Mouse (Mus musculus) neural tube, embryonic 12.5 days (tissue): ENCODE data around the gene Nrxn1. TPM values are rescaled to one million over a fixed set of nuclear protein-coding genes. Genes with fewer than 3 reads are reported as not detected.
"Not testable (repeated sequence)": the region's sequence is repeated elsewhere in the genome, so short reads cannot be mapped to it uniquely, and the experiment has no call there.

Source experiments
- ATAC-seq: fragments of 200-750 bp; cut with Nextera tagmentation; 2 replicates; pipeline ENCODE4 v1.8.0; 2017; ENCODE audit warnings: low read depth, mild to moderate bottlenecking, moderate TSS enrichment, moderate library complexity; ENCODE audit not compliant: low FRiP score
- H3K27ac ChIP-seq: fragments of 300-500 bp; sonication (generic); 2 replicates; pipeline ENCODE4 v1.5.1; 2016
- H3K27me3 ChIP-seq: fragments of 300-500 bp; sonication (generic); replicated peaks from 2 replicates; pipeline ENCODE4 v1.6.1; 2016; ENCODE audit warnings: mild to moderate bottlenecking
- H3K36me3 ChIP-seq: fragments of 300-500 bp; sonication (generic); 2 replicates; pipeline ENCODE4 v1.6.1; 2016; ENCODE audit warnings: mild to moderate bottlenecking
- H3K4me1 ChIP-seq: fragments of 300-500 bp; sonication (generic); 2 replicates; pipeline ENCODE4 v1.6.1; 2016
- H3K4me2 ChIP-seq: fragments of 300-500 bp; sonication (generic); replicated peaks from 2 replicates; pipeline ENCODE4 v1.6.1; 2016; ENCODE audit warnings: mild to moderate bottlenecking
- H3K4me3 ChIP-seq: fragments of 300-500 bp; sonication (generic); 2 replicates; pipeline ENCODE4 v1.5.1; 2016
- H3K9ac ChIP-seq: fragments of 300-500 bp; sonication (generic); 2 replicates; pipeline ENCODE4 v1.6.1; 2016; ENCODE audit warnings: mild to moderate bottlenecking
- H3K9me3 ChIP-seq: fragments of 300-500 bp; sonication (generic); 2 replicates; pipeline ENCODE4 v1.6.1; 2016; ENCODE audit warnings: mild to moderate bottlenecking
- WGBS: fragments of 180-500 bp; shearing (Covaris S2); methylation state at CpG from one replicate; pipeline ENCODE4 v1.1.7; 2016; 5-methylcytosine and 5-hydroxymethylcytosine counted together
- polyA plus RNA-seq: library from polyadenylated mRNA; unstranded; fragments of >200 nt; fragmentation: Nextera tagmentation; extraction: Ambion mirVana; gene quantifications from 2 replicates; pipeline ENCODE4 v1.2.1, GENCODE M21; 2016

Gene Nrxn1
- polyA plus RNA-seq, 1 experiment from 2014 or later: 62.1 TPM

- Histone ChIP-seq H3K27me3 (no peaks in the 10 kb centered on the region), H3K9ac (no peak overlapping the region), H3K9me3 (no peaks in the 10 kb centered on the region), H3K4me3 (no peak overlapping the region), H3K4me1 (no peaks in the 10 kb centered on the region), H3K27ac (no peak overlapping the region), H3K36me3 (no peaks in the 10 kb centered on the region), H3K4me2 (no peak overlapping the region)
- 87% methylated on average over 3 of the region's 3 CpGs for WGBS
- no peak for ATAC-seq
Observed at GRCm38 (mm10) chr17:90238964-90239363, 853.9 kb downstream of the Nrxn1 start.

GRCm38 (mm10) chr17:90238517-90238916 is 854.4 kb downstream of the Nrxn1 start:
- H3K4me2 ChIP-seq: no peak overlapping the region
- H3K27ac ChIP-seq: no peak overlapping the region
- 89% methylated on average over 2 of the region's 2 CpGs for WGBS
- H3K9me3 ChIP-seq: no peaks in the 10 kb centered on the region
- H3K27me3 ChIP-seq: no peaks in the 10 kb centered on the region
- no peak for ATAC-seq
- H3K36me3 ChIP-seq: no peaks in the 10 kb centered on the region
- no peak overlapping the region for H3K4me3 ChIP-seq
- no peak overlapping the region for H3K9ac ChIP-seq
- no peaks in the 10 kb centered on the region for H3K4me1 ChIP-seq

- H3K27me3 ChIP-seq, H3K9me3 ChIP-seq, H3K4me3 ChIP-seq, H3K9ac ChIP-seq, H3K27ac ChIP-seq, ATAC-seq, H3K4me1 ChIP-seq, H3K36me3 ChIP-seq, H3K4me2 ChIP-seq: not testable (repeated sequence)
- 80% methylated on average over 1 of the region's 1 CpGs for WGBS
Observed at GRCm38 (mm10) chr17:90235674-90236073, 857.2 kb downstream of the Nrxn1 start.

- Histone ChIP-seq H3K4me3 (no peak overlapping the region), H3K4me1 (no peaks in the 10 kb centered on the region), H3K4me2 (no peak overlapping the region), H3K9ac (no peak overlapping the region), H3K36me3 (no peaks in the 10 kb centered on the region), H3K27ac (no peak overlapping the region), H3K9me3 (no peaks in the 10 kb centered on the region), H3K27me3 (no peaks in the 10 kb centered on the region)
- no peak for ATAC-seq
- 80% methylated on average over 2 of the region's 2 CpGs for WGBS
Observed at GRCm38 (mm10) chr17:90234806-90235205, 858.1 kb downstream of the Nrxn1 start.

GRCm38 (mm10) chr17:90208547-90208946 is 884.3 kb downstream of the Nrxn1 start:
- Histone ChIP-seq H3K36me3 (no peaks in the 10 kb centered on the region), H3K4me2 (no peak overlapping the region), H3K27ac (no peak overlapping the region), H3K4me3 (no peak overlapping the region), H3K9ac (no peak overlapping the region), H3K4me1 (no peaks in the 10 kb centered on the region), H3K27me3 (no peaks in the 10 kb centered on the region), H3K9me3 (no peaks in the 10 kb centered on the region)
- no peak for ATAC-seq

GRCm38 (mm10) chr17:90207617-90208016 is 885.3 kb downstream of the Nrxn1 start:
- Histone ChIP-seq H3K4me3 (no peak overlapping the region), H3K4me2 (no peak overlapping the region), H3K4me1 (no peaks in the 10 kb centered on the region), H3K36me3 (no peaks in the 10 kb centered on the region), H3K9me3 (no peaks in the 10 kb centered on the region), H3K27me3 (no peaks in the 10 kb centered on the region), H3K9ac (no peak overlapping the region), H3K27ac (no peak overlapping the region)
- 55% methylated on average over 5 of the region's 5 CpGs for WGBS
- no peak for ATAC-seq

GRCm38 (mm10) chr17:90203993-90204392 is 888.9 kb downstream of the Nrxn1 start:
- H3K36me3 ChIP-seq: no peaks in the 10 kb centered on the region
- no peaks in the 10 kb centered on the region for H3K9me3 ChIP-seq
- H3K27me3 ChIP-seq: no peaks in the 10 kb centered on the region
- no peak for ATAC-seq
- H3K4me3 ChIP-seq: no peak overlapping the region
- H3K27ac ChIP-seq: no peak overlapping the region
- H3K4me2 ChIP-seq: no peak overlapping the region
- no peak overlapping the region for H3K9ac ChIP-seq
- H3K4me1 ChIP-seq: no peaks in the 10 kb centered on the region

- Histone ChIP-seq H3K36me3 (no peaks in the 10 kb centered on the region), H3K9me3 (no peaks in the 10 kb centered on the region), H3K4me3 (no peak overlapping the region), H3K27me3 (no peaks in the 10 kb centered on the region), H3K4me2 (no peak overlapping the region), H3K9ac (no peak overlapping the region), H3K27ac (no peak overlapping the region), H3K4me1 (no peaks in the 10 kb centered on the region)
- ATAC-seq: no peak
- 82% methylated on average over 2 of the region's 2 CpGs for WGBS
Observed at GRCm38 (mm10) chr17:90202785-90203184, 890.1 kb downstream of the Nrxn1 start.

GRCm38 (mm10) chr17:90196772-90197171 is 896.1 kb downstream of the Nrxn1 start:
- H3K27ac ChIP-seq: no peak overlapping the region
- no peak overlapping the region for H3K4me2 ChIP-seq
- H3K9me3 ChIP-seq: no peaks in the 10 kb centered on the region
- ATAC-seq: no peak
- no peak overlapping the region for H3K4me3 ChIP-seq
- WGBS: 13% methylated on average over 1 of the region's 1 CpGs
- H3K36me3 ChIP-seq: no peaks in the 10 kb centered on the region
- no peaks in the 10 kb centered on the region for H3K27me3 ChIP-seq
- no peak overlapping the region for H3K9ac ChIP-seq
- no peaks in the 10 kb centered on the region for H3K4me1 ChIP-seq

GRCm38 (mm10) chr17:90141602-90142001 is 951.3 kb downstream of the Nrxn1 start:
- H3K27me3 ChIP-seq: no peaks in the 10 kb centered on the region
- no peak overlapping the region for H3K4me2 ChIP-seq
- 53% methylated on average over 4 of the region's 4 CpGs for WGBS
- H3K27ac ChIP-seq: no peak overlapping the region
- ATAC-seq: no peak
- no peak overlapping the region for H3K4me3 ChIP-seq
- no peak overlapping the region for H3K9ac ChIP-seq
- no peaks in the 10 kb centered on the region for H3K9me3 ChIP-seq
- H3K4me1 ChIP-seq: no peaks in the 10 kb centered on the region
- no peaks in the 10 kb centered on the region for H3K36me3 ChIP-seq

- H3K4me2 ChIP-seq: no peak overlapping the region
- no peaks in the 10 kb centered on the region for H3K4me1 ChIP-seq
- H3K27me3 ChIP-seq: no peaks in the 10 kb centered on the region
- H3K36me3 ChIP-seq: no peaks in the 10 kb centered on the region
- no peaks in the 10 kb centered on the region for H3K9me3 ChIP-seq
- ATAC-seq: peak; percentile 29; the same call in 1 of the 2 replicates
- H3K9ac ChIP-seq: no peak overlapping the region
- H3K4me3 ChIP-seq: no peak overlapping the region
- 57% methylated on average over 12 of the region's 12 CpGs for WGBS
- no peak overlapping the region for H3K27ac ChIP-seq
Observed at GRCm38 (mm10) chr17:90130836-90131235, 962.0 kb downstream of the Nrxn1 start.

GRCm38 (mm10) chr17:90129183-90129582 is 963.7 kb downstream of the Nrxn1 start:
- Histone ChIP-seq H3K27me3 (no peaks in the 10 kb centered on the region), H3K9me3 (no peaks in the 10 kb centered on the region), H3K4me1 (no peaks in the 10 kb centered on the region), H3K36me3 (no peaks in the 10 kb centered on the region), H3K27ac (no peak overlapping the region), H3K4me3 (no peak overlapping the region), H3K4me2 (no peak overlapping the region), H3K9ac (no peak overlapping the region)
- WGBS: 89% methylated on average over 2 of the region's 2 CpGs
- ATAC-seq: no peak

- Histone ChIP-seq H3K4me2 (no peak overlapping the region), H3K4me3 (no peak overlapping the region), H3K9ac (no peak overlapping the region), H3K36me3 (no peaks in the 10 kb centered on the region), H3K27me3 (no peaks in the 10 kb centered on the region), H3K4me1 (no peaks in the 10 kb centered on the region), H3K27ac (no peak overlapping the region), H3K9me3 (no peaks in the 10 kb centered on the region)
- WGBS: 80% methylated on average over 1 of the region's 1 CpGs
- ATAC-seq: no peak
Observed at GRCm38 (mm10) chr17:90127561-90127960, 965.3 kb downstream of the Nrxn1 start.
